Mouse (Mus musculus) frontal cortex, postnatal 10 days (tissue): ENCODE data around the gene Gm49630.
"Not testable (repeated sequence)": the region's sequence is repeated elsewhere in the genome, so short reads cannot be mapped to it uniquely, and the experiment has no call there.

Experiments
- DNase-seq, 2 experiments: peaks; one replicate each; pipeline ENCODE4 v3.0.0; 2022; ENCODE audit warnings: low spot score in 2 of 2, mixed read lengths in 1 of 2

Gene Gm49630

DNA sequence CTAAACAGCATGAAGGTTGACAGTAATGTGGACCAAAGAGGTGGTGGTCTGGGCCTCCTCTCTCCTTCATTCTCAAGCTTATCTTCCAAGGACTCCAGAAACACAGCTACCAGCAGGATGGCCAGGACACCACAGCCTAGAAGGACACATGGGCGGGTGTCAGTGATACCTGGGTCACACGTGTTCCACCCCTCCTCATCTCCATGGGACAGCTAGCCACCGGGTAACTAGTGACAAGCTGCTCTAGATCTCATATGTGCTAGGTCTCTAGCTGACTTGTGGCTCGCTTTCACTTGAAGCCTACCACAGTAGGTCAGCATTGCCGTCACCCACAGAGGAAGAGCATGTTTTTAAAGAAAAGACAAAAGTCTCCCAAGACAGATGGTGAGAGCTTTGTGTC is at the start of gene Gm49630:
Gm49630 (minus strand) TSS at position 101 of the 400 bp plus-strand sequence.
- DNase-seq = not testable (repeated sequence)

DNA sequence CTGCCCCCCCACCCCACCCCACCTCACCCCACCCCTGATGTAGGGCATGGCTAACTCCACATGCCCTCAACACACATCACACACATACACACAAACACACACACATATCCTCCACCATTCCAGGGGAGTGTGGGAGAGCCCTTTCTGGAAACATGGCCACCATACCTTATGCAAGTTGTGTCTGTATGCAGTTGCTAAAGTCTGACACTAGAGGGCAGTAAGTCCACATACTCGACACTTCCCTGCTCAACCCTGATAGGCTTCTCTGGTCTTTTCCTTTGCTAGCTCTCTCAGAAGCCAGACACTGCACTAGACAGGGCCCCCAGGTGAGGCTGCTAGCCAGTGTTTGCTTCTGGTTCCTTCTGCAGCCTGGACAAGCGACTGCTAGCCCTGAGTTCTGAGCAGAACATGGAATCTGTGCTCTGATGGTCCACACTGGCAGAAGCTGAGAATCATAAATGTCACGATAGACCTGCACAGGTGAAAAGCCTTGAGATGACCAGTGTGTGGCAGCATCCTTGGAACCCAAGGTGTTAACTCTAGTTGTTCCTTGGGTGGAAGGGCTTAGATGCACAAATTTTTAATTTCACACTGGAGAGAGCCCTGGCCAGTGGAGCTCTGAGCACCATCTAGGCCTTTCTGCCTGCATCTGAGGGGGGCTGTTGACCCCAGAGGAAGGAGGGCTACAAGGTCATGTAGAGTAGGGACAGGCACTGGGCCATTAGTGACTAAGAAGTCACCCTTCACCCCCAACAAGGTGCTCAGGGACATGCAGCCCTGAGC is 48.6 kb upstream of the Gm49630 start:
- peak in 1 of 2 experiments; percentile 22 for DNase-seq

DNA sequence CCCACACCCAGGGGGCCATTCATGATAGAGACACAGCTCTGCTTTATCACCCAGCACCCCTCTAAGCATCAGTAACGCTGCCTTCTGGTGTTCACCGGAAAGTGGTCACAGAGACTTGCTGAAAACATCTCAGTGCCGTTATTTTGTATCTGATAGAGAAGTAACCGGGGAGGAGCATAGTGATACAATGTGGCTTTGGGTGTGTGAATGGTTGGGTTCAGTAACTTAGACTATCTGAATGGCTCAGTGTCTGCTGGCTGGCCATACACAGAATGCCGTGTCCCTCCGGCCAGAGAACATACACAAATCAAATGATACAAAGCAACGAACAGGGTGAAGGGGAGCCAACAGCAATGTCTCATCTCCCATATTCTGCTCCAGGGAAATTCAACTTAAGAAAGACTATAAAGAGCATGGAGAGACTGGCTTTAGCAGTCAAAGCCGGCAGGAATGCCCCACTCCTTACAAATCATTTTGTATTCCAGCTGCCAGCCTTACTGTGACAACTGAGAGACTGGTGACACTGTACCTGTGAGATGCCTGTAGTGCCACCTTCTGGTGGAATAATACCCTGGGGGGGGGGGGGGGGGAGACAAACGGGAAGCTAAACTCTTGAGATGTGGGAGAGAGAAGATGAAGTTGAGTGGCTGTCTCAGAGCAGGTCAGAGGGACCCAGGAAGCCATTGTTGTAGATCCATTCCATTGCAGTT is 43.0 kb upstream of the Gm49630 start:
- not testable (repeated sequence) for DNase-seq

DNA sequence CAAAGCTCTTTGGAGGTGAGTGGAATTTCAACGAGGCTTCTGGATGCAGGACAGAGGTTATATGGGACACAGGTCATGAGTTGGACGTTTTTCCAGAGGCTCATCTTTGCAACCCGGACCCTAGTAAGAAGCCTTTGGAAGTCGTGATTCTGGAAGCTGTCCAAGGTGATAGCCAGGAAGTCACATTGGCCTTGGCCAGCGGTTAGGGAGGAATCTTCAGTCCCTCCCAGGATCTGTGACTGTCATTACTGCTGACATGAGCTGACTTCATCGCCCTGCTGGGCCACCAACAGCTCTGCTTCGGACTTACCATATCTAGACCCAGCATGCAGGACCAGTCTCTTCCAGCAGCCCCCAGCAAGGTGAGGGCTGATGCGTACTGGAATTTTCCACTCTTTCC is 41.6 kb upstream of the Gm49630 start:
- DNase-seq = not testable (repeated sequence)

DNA sequence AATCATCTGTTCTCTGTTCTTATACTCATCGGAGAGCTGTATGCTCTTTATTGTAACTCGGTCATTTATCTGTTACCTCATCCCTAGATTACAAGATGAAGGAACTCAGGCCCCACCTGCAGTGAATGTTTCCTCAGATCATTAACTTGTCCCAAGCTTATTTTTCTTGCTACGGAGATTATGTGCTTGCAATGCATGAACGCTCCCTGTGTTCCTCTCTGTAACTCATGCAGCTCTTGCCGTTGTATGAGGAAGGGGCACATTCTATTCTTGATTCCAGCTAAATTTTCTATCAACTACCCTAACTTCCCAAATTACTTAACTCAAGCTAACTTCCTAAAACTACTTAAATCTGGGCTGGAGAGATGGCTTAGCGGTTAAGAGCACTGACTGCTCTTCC is 28.0 kb upstream of the Gm49630 start:
- DNase-seq = not testable (repeated sequence)

DNA sequence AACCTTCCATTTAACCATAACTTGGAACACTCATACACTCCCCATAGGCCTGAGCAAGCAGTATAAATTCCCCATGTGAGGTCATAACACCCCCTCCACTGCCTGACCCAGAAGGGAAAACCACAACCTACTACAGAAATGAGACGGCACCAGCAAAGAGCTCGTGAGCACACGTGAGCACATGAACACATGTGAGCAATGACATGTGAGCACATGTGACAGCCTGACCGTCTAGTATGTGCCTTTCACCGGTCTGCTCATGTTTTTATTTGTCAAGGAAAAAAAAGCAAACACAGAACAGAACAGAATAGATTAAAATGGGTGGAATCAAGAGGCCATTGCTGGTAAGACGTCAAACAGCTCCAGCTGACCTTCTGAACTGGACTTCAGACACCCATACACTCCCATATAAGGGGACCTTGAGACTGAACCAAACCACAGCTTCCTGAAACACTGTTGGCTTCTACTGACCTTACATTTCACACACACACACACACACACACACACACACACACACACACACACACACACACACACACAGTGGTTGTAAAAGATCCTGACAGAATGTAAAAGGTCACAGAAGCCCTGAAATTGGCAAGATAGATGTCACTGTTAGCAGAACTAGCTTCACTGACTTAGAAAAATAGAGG is 26.5 kb upstream of the Gm49630 start:
- not testable (repeated sequence) for DNase-seq

DNA sequence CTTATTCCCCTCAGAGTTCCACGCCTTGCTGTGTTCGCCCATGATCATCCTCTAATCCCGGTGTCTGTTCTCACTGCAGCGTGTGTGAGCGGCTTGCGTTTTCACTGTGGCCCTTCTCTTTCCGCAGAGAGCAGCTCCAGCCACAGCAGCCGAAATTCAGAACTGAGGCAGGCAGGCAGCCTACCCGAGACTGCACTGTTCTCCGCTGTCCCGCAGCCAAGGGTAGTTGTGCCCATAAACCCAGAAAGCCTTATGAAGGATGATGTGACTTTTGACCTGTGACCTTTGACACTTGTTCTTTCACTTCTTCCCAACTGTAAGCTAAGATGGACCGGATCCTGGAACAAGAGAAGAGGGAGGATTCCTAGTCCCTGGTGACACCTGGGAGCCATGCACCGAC is 25.3 kb upstream of the Gm49630 start:
- not testable (repeated sequence) for DNase-seq

DNA sequence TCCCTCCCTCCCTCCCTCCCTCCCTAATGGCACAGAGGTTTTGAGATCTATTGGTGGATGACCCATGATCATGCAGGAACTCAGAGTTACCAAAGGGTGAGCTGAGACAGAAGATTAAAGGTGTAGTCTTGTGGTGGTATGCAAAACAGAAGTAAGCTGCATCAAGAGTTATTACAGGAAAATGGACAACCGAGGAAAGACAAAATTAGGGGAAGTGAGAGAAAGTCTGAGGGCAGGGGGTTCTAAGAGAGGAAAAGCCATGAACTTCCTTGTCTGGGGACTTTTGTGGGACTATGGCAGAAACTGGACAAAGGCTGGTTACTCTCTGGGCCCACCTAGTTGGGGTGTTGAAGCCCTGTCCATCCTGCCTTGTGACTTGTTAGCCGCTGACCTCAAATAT is 24.5 kb upstream of the Gm49630 start:
- not testable (repeated sequence) for DNase-seq

DNA sequence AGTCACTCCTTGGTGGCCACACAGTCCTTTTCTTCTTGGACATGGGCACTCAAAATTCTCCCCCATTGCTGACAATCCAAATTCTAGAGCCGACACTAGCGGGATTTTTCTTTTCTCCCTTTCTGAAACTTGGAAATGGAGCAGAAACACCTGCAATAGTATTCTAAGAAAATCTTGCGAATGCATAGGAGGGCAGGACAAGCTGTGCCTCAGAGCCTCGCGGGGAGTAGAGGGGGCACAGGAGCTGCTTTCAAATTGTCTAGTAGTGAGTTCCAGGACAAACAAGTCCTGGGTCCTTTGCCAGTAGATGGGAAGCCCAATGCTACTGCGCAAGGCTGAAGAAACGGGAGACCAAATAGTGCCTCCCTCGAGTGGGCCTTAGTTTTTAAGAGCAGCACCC is 23.9 kb upstream of the Gm49630 start:
- DNase-seq = not testable (repeated sequence)

DNA sequence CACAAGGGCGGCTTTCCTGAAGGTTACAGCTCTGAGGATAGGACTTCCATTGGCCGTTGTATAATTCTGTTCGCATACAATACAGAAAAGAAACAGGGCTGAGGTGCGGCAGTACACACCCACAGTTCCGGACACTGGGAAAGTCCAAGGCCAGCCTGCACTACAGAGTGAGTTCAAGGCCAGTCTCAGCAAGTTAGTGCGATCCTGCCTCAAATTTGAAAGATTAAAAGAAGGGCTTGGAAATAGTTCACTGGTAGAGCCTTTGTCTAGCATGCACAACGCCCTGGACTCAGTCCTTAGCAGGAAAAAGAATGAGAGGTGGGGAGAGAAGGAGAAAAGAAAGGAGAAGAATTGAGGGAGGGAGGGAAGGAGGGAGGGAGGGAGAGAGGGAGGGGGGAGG is 23.3 kb upstream of the Gm49630 start:
- not testable (repeated sequence) for DNase-seq

DNA sequence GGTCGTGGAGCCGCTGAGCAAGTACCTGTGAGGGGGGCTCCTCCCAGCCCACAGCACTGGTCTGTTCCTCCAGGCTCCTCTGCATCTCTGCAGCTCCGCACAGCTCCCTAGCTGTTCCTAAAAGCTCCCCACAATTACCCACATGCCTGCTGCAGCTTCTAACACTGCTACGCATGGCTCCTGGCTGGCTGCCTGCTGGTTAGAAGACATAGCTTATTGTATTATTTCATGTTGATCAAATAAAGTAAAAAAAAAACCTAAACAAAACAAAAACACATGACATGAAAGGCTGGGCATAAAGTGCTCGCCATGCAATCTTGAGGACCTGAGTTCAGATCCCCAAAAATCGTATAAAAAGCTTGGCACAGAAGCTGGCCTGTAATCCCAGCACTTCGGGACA is 18.1 kb upstream of the Gm49630 start:
- DNase-seq = not testable (repeated sequence)

DNA sequence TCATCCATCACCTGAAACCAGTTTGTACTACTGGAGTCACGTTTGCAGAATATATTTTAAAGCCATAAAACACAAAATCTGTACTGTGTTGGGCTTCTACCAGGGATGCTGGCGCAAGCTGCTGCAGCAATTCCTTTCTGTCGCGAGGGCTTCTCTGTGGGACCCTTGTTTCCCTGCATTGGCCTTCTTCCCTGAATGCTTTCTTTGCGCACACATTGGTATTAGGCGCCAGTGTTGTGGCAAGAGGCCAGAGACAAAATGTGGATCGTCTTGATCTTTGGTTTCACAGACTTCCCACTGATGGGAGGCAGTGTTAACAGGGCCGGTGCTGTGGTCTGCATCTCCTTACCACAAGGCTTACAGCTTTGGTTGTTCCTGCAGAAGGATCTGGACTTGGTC is 17.2 kb upstream of the Gm49630 start:
- DNase-seq = not testable (repeated sequence)

DNA sequence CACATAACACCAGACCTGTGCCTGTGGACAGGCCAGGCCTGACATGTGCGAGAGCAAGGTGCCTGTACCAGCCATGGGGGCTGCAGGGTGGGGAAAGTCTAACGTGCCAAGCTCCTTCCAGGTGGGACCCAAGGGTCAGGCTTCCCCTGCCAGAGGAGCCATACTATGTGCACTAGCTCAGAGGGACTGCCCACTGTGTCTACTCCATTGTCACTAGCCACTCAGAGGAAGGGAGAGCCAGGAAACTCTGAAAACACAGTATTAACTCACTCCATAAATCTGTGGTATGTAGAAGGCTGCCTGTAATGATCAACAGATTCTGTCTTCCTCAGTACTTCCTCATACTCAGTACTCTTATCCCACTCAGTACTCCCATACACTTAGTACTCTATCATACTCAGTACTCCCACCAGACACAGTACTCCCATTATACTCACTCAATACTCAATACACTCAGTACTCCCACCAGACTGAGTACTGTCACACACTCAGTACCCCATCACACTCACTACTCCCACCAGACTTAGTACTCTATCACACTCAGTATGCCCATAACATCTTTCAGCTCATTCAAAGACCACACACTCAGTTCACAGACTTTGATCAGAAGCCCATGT is 16.7 kb upstream of the Gm49630 start:
- not testable (repeated sequence) for DNase-seq

DNA sequence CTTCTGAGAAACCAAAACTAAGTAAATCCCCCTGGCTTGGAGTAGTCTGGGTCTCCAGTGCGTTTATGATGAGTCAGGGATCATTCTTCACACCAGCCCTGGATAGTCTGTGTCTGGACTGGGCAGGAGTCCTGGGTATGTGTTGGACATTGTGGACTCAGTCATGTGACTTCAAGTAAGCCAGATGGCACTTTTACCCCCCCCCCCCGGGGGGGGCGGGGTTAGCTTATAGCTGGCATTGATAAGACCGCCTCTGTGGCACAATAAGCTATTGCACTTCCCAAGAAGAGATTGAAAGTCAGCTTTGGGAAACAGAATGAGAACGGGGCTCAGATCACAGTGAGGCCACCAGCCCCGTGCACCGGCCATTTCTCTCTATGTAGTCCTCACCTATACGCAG is 14.2 kb upstream of the Gm49630 start:
- DNase-seq = not testable (repeated sequence)

DNA sequence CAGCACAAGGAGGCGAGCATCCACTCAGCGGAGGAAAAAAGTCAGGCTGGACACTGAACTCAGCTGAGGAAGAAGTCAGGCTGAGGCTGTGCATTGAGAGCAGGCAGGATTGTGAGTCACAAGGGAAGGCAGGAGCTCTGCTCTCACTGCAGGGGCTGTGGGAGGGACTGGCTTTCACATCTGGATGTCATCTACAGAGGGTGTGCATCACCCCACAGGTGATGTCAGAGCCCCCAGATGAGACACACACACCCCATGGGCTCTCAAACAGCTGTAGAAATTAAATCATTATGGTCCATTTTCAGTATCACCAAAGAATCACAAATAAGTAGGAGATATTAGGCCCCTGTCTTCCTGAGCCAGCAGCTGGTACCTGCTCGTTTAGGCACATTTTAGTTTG is 13.6 kb upstream of the Gm49630 start, which contains the start of gene Unc93a2:
Unc93a2 (minus strand) TSS at position 101 of the 400 bp plus-strand sequence.
- DNase-seq = not testable (repeated sequence)

DNA sequence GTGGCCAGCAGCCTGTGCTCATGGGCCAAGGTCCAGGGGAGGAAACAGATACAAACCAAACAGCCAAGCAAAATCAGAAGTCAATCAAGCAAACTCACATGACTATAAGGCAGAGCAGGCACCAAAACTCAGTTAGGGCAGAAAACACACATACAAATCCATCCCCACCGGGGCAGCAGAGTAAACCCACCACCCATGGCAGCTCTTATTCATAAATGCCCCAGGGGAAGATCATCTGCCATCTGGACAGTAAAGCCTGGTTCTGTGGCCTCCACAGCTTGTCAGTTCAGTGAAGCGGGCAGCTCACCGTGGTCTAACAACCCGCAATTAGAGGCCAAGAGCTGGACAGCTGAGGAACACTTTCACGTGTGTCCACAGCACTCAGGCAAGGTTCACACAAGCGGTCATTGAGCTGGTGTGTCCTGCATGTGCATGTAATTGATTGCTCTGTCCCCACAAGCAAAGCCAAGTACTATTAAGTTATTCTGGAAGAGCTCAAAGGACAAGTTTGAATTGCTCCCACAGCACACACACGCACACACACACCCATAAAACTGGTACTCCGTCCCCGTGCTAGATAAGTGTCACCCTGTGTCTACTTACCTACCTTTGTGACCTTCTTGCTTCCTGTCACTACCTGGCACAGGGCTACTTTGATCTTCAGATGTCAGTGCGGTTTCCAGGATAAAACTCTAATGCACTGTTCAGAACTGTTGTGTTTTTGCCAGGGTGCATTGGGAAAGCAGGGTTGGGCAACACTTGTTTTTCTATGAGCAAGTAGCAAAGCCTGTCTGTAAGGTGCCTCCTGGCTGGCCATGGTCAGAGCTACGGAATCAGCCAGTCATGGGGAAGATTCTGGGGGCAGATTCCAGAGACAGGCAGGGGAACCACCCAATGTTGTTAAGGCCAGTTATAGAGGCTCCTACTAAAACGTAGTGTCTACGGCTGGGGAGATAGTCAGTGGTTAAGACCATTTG is 11.7 kb upstream of the Gm49630 start:
- not testable (repeated sequence) for DNase-seq

DNA sequence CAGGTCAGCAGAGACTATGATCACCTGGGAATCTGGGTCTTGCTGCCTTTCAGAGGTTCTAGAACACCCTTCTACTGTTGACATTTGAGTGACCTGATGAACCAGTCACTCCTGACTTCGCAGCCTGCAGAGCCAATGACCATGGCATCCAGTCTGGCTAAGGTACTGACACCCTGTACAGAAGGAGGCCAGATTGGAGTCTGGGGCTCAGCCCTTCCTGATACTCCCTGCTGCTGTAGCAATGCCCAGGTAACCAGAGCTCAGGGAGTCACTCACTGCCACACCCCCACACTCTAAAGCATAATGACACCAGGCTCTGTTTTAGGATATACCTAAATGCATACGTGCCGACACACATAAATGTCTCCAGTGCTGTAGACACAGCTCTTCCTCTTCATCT is 10.9 kb upstream of the Gm49630 start:
- not testable (repeated sequence) for DNase-seq

DNA sequence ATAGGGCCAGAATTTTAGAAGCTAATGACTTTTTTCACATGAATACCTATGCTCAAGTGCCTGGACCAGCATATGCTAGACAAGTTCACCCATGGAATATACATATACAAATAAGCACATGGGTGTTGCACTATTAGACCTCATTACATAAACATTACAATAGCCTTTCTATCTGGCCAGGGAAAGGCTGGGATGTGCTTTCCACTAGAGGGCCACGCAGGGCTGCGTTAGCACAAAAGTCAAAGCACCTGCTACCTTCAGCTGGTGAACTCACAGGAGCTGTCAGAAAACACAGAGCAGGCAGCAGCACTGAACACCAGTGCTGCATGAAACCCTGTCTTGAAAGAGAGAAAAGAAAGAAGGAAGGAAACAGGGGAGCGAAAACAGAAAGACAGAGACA is 6.1 kb upstream of the Gm49630 start:
- DNase-seq = not testable (repeated sequence)

DNA sequence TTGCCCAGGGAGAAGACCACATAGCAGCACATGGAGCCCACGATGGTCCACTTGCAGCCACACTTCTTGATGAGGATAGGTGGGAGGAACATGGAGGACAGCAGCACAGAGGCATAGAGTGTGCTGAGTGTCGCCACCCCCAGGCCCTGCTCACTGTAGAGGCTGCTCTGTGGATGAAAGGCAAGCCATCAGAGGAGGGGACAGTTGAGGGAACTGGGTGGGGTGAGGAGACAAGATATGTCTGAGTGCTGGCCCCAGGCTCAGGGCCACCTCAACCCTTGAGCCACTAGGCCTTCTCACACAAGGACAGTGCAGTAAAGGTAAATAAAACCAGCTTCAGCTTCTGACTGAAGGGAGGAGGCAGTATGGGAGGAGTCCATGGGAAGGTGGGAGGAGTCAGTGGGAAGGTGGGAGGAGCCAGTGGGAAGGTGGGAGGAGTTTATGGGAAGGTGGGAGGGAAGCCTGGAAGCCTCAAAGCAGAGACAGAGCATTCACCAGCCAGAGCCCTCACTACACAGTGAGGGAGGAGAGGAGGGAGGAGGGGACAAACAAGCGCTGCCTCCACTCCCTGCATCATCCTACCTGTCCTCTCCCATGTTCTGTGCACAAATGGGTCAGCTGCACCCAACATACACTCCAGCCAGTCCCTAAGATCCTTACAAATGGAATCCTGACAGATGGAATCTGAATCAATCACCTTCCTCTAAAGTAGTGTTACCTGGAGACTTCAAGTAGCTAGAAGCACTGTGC is 5.3 kb upstream of the Gm49630 start:
- DNase-seq = not testable (repeated sequence)

DNA sequence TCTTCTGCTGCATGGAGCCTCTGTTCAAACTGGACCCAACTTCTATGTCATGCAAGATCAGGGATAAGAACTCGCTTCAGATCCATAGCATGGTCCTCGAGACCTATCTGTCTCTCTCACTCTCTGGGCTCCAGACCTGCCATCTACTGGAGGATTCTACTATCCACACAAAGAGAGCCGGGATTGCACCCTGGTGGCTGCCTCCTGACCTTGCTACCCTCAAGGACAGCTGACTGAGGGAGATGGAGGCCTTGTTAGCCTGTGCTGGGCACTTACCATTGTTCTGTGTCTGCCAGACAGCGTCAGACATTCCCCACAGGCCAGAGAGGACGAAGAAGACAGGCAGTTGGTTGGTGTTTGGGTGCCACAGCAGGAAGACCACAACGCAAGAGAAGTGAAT is 2.4 kb downstream of the Gm49630 start:
- not testable (repeated sequence) for DNase-seq
